Mouse (Mus musculus) left cerebral cortex, adult 8-10 months (tissue): ENCODE results near the gene Tmem132d. TPM values are rescaled to one million over a fixed set of nuclear protein-coding genes. Genes with fewer than 3 reads are reported as not detected.
"Not testable (repeated sequence)": the region's sequence is repeated elsewhere in the genome, so short reads cannot be mapped to it uniquely, and the experiment has no call there.

Source experiments
- DNase-seq, 2 experiments: peaks; one replicate each; pipeline ENCODE4 v3.0.0; 2022; ENCODE audit warnings: low spot score in 2 of 2
- total RNA-seq, 4 experiments: library from RNA; stranded (reverse); gene quantifications; 2 replicates each; pipeline ENCODE4 v1.2.4; 2022

The Tmem132d gene
- total RNA-seq, 4 experiments from 2014 or later: 49.1 to 62.3 (median 54.6) TPM

GRCm38 (mm10) chr5:127806850-127807249, 626.0 kb downstream of the Tmem132d start:
- DNase-seq: no peak

DNA sequence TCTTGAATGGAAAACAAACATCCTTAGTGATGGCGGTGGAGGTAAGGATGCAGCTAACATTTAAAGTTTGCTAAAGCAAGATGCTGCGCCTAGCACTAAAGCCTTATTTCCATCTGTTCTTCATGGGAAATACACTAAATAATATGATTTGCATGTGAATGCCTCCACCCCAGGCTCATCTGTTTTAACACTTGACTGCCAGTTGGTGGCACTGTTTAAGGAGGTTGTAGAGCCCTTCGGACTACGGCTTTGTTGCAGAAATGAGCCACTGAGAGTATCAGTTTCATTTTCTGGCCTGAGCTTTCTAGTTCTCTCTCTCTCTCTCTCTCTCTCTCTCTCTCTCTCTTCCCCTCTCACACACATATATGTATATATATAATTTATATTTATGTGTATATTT, 632.0 kb downstream of the Tmem132d start:
- no peak for DNase-seq

DNA sequence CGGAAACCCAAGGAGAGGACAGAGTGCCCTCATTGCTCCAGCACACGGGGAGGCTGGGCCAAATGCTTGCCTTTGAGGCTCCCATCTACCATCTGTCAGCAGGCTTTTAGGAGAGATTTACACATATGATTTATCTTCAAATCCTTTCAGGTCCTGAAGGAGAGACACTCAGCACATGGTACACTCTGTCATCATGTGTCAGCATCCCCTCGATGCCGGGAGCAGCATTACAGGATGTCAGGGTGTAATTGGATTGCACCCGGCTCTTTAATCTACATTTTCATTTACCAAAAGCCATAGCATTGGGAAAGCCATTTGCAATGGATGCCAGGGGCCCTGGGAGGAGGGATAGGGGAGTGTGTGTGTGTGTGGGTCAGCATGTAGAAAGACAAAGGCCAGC, 651.7 kb downstream of the Tmem132d start:
- no peak for DNase-seq

DNA sequence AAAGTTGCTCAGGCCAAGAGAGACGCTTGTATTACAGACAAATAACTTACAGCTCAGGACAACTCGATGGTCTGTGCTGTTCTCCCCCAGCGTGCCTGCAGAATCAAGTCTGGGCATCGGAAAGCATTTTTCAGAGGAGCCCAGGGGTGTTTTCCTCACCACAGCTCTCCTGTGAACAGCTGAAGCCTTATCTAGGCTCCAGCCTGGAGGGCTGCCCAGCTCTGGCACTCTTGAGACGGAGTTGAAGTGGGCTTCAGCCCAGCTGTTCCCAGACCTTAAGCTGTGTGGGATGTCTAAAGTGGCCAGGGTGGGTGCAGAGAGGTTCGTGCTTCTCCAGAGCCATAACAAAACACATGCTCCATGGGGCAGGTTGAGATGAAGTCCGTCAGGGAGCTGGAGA, 657.1 kb downstream of the Tmem132d start:
- peak in 1 of 2 experiments; percentile 23 for DNase-seq

GRCm38 (mm10) chr5:127758576-127758975, 674.3 kb downstream of the Tmem132d start:
- no peak for DNase-seq

DNA sequence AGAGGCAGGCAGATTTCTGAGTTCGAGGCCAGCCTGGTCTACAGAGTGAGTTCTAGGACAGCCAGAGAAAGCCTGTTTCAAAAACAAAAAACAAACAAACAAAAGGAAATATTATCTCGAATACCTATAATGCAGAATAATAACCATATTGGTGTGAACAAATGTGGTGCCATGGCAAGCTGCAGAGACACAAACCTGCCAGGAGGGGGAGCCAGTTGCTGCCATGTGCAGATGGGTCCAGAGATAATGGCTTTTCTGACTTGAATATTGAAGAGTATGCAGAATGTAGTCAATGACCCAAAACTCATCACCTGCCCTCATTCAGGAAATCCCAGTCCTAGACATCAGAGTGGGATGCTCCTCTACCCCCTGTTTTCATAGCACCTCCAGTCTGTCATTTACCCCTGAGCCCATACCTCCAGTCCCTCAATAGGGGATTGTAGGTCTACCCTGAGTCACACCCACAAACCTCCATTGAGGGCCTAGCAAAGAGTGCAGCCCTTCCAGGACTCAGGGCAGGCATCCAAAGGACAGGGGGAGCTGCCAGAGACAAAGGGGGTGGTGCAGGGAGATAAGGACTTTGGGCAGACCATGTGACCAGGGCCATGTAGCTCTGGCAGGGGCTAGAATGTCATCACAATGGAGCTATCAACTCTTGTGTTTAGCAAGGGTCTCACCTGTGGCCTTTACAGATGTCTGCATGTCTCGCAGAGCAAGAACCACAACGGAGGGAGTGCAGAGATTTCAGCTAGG, 676.0 kb downstream of the Tmem132d start:
- DNase-seq: no peak

GRCm38 (mm10) chr5:127756011-127756410, 676.9 kb downstream of the Tmem132d start:
- no peak for DNase-seq

DNA sequence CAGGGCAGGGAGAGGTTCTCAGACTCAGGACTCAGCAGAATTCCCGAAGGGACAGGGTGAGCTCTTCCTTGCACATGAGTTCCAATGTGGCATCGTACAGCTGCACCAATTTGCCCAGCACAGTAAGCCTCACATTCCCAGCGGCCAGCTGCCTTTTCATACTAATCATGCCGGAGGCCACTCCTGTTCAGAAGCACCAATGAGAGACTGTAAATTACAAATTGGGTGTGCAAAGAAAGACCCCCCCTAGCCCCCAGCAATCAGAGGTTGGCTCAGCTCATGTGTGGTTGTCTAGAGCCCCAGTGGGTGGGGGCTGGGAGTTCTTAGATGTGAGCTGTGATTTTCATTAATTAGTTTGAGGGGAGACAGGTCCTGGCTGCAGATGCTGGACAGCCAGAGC, 677.3 kb downstream of the Tmem132d start:
- no peak for DNase-seq

GRCm38 (mm10) chr5:127751262-127751975, 681.5 kb downstream of the Tmem132d start:
- no peak for DNase-seq

DNA sequence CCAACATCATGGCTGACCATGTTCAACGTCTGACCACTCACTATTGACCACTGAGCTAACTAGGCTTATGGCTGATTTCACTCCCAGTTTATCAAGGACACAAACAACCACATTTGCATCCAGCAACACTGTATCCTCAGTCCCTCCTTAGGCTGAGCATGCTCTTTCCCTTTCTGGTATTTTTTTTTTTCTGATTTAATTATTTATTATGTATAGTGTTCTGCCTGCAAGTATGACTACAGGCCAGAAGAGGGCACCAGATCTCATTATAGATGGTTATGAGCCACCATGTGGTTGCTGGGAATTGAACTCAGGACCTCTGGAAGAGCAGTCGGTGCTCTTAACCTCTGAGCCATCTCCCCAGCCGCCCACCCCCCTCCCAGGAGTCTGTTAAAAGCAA, 683.3 kb downstream of the Tmem132d start:
- not testable (repeated sequence) for DNase-seq

DNA sequence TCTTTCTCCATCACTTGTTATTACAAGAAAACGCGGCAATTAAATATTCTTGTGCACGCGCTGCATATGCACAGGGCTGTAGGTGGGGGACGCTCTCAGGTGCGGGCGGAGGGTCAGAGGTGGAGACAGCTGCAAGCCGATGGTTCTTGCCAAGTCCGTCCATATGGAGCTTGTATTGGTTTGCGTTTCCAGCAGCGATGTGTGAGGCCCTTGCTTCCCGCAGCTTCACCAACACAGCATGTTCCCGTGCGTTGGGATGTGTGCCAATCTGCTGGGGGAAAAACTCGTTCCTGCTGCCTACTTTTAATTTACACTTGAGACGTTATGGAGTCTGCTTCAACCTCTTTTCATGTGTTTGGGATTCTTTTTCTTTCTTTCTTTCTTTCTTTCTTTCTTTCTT, 691.5 kb downstream of the Tmem132d start:
- peak; percentile 19 for DNase-seq

Other genes with a start within 250 kb of the Tmem132d start
- 1 to 10 TPM; 1.9 to 2.6 (median 1.9) TPM for gene Fzd10, start 167.8 kb upstream of the Tmem132d start, total RNA-seq